Mouse (Mus musculus) limb, embryonic 14.5 days (tissue): Measurements from ENCODE around the gene Pnldc1. TPM values are rescaled to one million over a fixed set of nuclear protein-coding genes. Genes with fewer than 3 reads are reported as not detected.
"Not testable (repeated sequence)": the region's sequence is repeated elsewhere in the genome, so short reads cannot be mapped to it uniquely, and the experiment has no call there.

Source experiments
- ATAC-seq: fragments of 200-750 bp; cut with Nextera tagmentation; 2 replicates; pipeline ENCODE4 v1.8.0; 2017; ENCODE audit warnings: low read depth, moderate number of reproducible peaks, moderate TSS enrichment; ENCODE audit not compliant: low FRiP score
- DNase-seq: peaks from one replicate; pipeline ENCODE4 v3.0.0-alpha.2; 2015; ENCODE audit warnings: low spot score
- H3K27ac ChIP-seq: fragments of 300-500 bp; sonication (generic); replicated peaks from 2 replicates; pipeline ENCODE4 v1.5.1; 2014; ENCODE audit warnings: low read depth, mild to moderate bottlenecking, low read length, moderate library complexity, mixed read lengths
- H3K27me3 ChIP-seq: fragments of 300-500 bp; sonication (generic); 2 replicates; pipeline ENCODE4 v1.6.1; 2014; ENCODE audit warnings: low read length, mixed read lengths; ENCODE audit not compliant: control insufficient read depth, insufficient read depth
- H3K36me3 ChIP-seq: fragments of 300-500 bp; sonication (generic); 2 replicates; pipeline ENCODE4 v1.6.1; 2014; ENCODE audit warnings: mild to moderate bottlenecking, low read length, moderate library complexity, mixed read lengths; ENCODE audit not compliant: control insufficient read depth, insufficient read depth
- H3K4me1 ChIP-seq: fragments of 300-500 bp; sonication (generic); 2 replicates; pipeline ENCODE4 v1.6.1; 2014; ENCODE audit warnings: antibody characterized with exemption, low read length, mixed read lengths; ENCODE audit not compliant: control insufficient read depth, insufficient read depth
- H3K4me2 ChIP-seq: fragments of 300-500 bp; sonication (generic); replicated peaks from 2 replicates; pipeline ENCODE4 v1.6.1; 2014; ENCODE audit warnings: low read depth, mild to moderate bottlenecking, low read length, moderate library complexity; ENCODE audit not compliant: severe bottlenecking
- H3K4me3 ChIP-seq: fragments of 300-500 bp; sonication (generic); replicated peaks from 2 replicates; pipeline ENCODE4 v1.5.1; 2014; ENCODE audit warnings: low read length
- H3K9ac ChIP-seq: fragments of 300-500 bp; sonication (generic); 2 replicates; pipeline ENCODE4 v1.6.1; 2014; ENCODE audit warnings: mild to moderate bottlenecking, low read depth, low read length, moderate library complexity; ENCODE audit not compliant: severe bottlenecking
- H3K9me3 ChIP-seq: fragments of 300-500 bp; sonication (generic); 2 replicates; pipeline ENCODE4 v1.6.1; 2016; ENCODE audit warnings: low read length; ENCODE audit not compliant: control insufficient read depth
- POLR2A ChIP-seq: fragments of 200-500 bp; IDR thresholded peaks from 2 replicates; pipeline ENCODE4 v1.8.0; 2012; ENCODE audit warnings: inconsistent platforms, mild to moderate bottlenecking, moderate library complexity, borderline replicate concordance; ENCODE audit not compliant: insufficient read depth, insufficient read length; ENCODE audit errors: extremely low read depth
- WGBS: fragments of 180-500 bp; shearing (Covaris S2); extraction: QIAGEN DNeasy Blood & Tissue Kit; methylation state at CpG from one replicate; pipeline ENCODE4 v1.1.7; 2014; 5-methylcytosine and 5-hydroxymethylcytosine counted together
- polyA plus RNA-seq, 2 experiments: library from polyadenylated mRNA; depleted of rRNA in 1 of 2; stranded (reverse) in 1 of 2; unstranded in 1 of 2; fragments of >200 nt; fragmentation: Nextera tagmentation in 1 of 2; extraction: Ambion mirVana in 1 of 2; gene quantifications; 2 replicates each; pipeline versions ENCODE4 v1.2.1 to v1.2.3; 2012 to 2014

The Pnldc1 gene
- polyA plus RNA-seq, 2 experiments, result 2.4 to 5.1 TPM

GRCm38 (mm10) chr17:12935719-12936118 lies 25.7 kb upstream of the Pnldc1 start:
- TF ChIP-seq POLR2A, result no peak
- no peak overlapping the region for H3K4me3 ChIP-seq
- no peak overlapping the region for H3K9ac ChIP-seq
- H3K4me2 ChIP-seq, result no peak overlapping the region
- no peak for DNase-seq
- H3K27ac ChIP-seq, result no peak overlapping the region
- ATAC-seq, result no peak
- no peaks in the 10 kb centered on the region for H3K9me3 ChIP-seq
- H3K4me1 ChIP-seq, result 0 out of 2 replicates have a peak, but pooled peaks cover 3% of the 10 kb centered on the region
- WGBS, result 51% methylated on average over 4 of the region's 4 CpGs
- no peaks in the 10 kb centered on the region for H3K27me3 ChIP-seq
- no peaks in the 10 kb centered on the region for H3K36me3 ChIP-seq

DNA sequence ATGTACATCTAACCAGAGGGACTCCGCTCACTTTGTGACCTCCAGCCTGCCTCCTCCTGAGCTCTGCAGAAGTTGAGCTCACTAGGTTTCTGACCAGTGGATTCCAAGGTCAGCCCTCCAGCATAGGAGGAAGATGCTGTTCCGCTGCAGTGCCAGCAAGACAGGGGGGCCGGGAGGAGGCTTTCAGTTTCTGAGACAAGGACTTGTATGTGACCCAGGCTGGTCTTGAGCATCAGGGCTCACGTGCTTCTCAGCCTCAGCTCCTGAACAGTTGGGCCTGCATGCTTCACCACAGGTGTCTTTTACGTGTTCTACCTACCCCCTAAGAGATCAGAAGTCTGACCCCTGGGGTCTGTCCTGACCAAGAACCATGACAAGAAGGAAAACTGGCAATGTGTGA lies 21.5 kb upstream of the Pnldc1 start:
- DNase-seq, H3K4me2 ChIP-seq, H3K27ac ChIP-seq, H3K36me3 ChIP-seq, H3K9ac ChIP-seq, H3K9me3 ChIP-seq, H3K4me3 ChIP-seq, ATAC-seq, H3K4me1 ChIP-seq, H3K27me3 ChIP-seq: not testable (repeated sequence)
- 86% methylated on average over 5 of the region's 5 CpGs for WGBS

- Histone ChIP-seq H3K9ac (no peak overlapping the region), H3K36me3 (peaks cover 56% of the 10 kb centered on the region), H3K9me3 (no peaks in the 10 kb centered on the region), H3K27ac (no peak overlapping the region), H3K4me2 (no peak overlapping the region), H3K27me3 (no peaks in the 10 kb centered on the region), H3K4me1 (no peaks in the 10 kb centered on the region), H3K4me3 (no peak overlapping the region)
- TF ChIP-seq POLR2A, result no peak
- ATAC-seq, result no peak
- DNase-seq, result no peak
- WGBS, result 83% methylated on average over 8 of the region's 8 CpGs
Measured at GRCm38 (mm10) chr17:12925703-12926180, 15.7 kb upstream of the Pnldc1 start.

GRCm38 (mm10) chr17:12925001-12925400 lies 15.0 kb upstream of the Pnldc1 start:
- 96% methylated on average over 3 of the region's 3 CpGs for WGBS
- Histone ChIP-seq H3K27me3 (no peaks in the 10 kb centered on the region), H3K4me3 (no peak overlapping the region), H3K27ac (no peak overlapping the region), H3K36me3 (peaks cover 63% of the 10 kb centered on the region), H3K9ac (no peak overlapping the region), H3K4me2 (no peak overlapping the region), H3K9me3 (no peaks in the 10 kb centered on the region), H3K4me1 (no peaks in the 10 kb centered on the region)
- TF ChIP-seq POLR2A, result no peak
- DNase-seq (no peak), ATAC-seq (no peak)

DNA sequence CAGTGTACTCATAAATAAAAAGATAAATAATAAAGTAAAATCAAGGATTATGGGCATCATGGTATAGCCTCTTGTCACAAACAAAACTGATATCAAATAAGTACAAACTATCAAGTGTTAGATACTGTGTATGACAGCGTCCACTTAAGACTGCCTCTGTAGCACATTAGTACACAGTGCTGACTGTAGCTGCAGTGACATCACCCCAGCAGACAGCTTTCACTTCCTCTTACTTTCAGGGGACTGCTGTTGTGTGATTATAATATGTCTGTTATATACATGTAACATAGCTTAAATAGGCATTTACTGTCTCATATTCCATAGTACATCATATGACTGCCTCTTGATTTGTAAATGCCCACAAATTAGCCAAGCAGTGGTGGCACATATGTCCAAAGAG lies 11.0 kb upstream of the Pnldc1 start:
- no peak for ATAC-seq
- Histone ChIP-seq H3K4me2 (no peak overlapping the region), H3K27me3 (no peaks in the 10 kb centered on the region), H3K9me3 (no peaks in the 10 kb centered on the region), H3K4me3 (no peak overlapping the region), H3K4me1 (peaks cover 6% of the 10 kb centered on the region; the same call in 1 of the 2 replicates), H3K9ac (no peak overlapping the region), H3K27ac (no peak overlapping the region), H3K36me3 (peaks cover 78% of the 10 kb centered on the region)
- no peak for TF ChIP-seq POLR2A
- no peak for DNase-seq
- 96% methylated on average over 1 of the region's 1 CpGs for WGBS
